Mouse (Mus musculus): Measurements from ENCODE around the gene Tlr2.
"Not testable (repeated sequence)": the region's sequence is repeated elsewhere in the genome, so short reads cannot be mapped to it uniquely, and the experiment has no call there.

Tlr2 gene

DNA sequence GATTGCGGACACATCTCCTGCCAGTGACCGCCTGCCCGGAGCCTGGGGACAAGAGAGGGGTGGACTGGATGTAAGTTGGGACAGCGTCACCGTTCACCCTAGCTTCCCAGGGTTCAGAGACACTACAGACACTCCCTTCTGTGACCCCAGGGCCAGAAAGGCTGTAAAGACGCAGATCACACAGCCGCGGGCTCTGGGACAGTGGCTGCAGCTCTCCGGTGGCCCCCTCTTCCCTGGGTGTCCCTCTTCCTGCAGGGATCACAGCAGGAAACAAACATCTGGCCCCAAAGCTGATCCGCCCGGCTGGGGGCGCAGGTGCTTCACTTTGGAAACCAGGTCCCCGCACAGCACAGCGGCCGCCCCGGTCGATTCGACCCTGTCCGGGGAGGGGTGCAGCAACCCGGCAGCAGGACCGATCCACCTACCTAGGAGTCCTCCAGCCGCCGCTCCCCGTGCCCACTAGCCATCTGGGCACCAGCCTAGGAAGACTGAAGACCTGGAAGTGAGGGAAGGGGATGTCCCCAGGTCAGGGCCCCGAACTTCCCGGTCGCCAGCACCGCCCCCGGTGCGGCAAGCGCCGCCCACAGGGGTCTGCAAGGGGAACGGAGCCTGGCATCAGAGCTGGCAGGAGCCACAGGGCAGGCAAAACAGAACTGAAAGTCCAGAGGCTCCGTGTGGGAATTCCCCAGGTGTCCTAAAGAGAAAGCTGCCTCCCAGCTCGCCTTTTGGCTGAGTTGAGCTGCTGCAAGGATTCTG, at the start of gene Tlr2:
Tlr2 (minus strand) TSS at position 673 of the 756 bp plus-strand sequence.
- peak; percentile 70 for DNase-seq (ENCODE audit: low spot score)

GRCm38 (mm10) chr3:83885163-83885562, 43.6 kb upstream of the Tlr2 start:
- DNase-seq (ENCODE audit: low spot score): no peak

- DNase-seq (ENCODE audit: low spot score): not testable (repeated sequence)
Observed at GRCm38 (mm10) chr3:83879261-83880050, 37.9 kb upstream of the Tlr2 start.

DNA sequence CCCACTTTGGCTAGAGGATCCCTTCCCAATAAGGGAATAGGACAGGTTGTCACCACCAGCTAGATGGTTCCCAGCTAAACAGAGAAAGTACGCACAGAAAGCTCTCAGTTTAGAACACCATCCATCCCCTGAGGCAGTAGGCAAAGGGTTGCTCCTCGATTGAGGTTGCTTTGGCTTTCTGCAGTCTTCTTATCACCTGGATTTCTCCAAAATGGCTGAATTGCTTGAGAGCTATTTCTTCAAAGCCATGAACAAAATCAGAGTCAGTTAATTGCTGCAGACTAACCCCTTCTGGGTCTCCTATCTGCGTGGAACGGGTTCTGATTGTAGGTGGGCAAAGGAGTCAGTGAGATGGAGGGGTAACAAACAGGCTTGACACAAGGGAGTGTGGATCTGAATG, 37.2 kb upstream of the Tlr2 start:
- no peak for DNase-seq (ENCODE audit: low spot score)

DNA sequence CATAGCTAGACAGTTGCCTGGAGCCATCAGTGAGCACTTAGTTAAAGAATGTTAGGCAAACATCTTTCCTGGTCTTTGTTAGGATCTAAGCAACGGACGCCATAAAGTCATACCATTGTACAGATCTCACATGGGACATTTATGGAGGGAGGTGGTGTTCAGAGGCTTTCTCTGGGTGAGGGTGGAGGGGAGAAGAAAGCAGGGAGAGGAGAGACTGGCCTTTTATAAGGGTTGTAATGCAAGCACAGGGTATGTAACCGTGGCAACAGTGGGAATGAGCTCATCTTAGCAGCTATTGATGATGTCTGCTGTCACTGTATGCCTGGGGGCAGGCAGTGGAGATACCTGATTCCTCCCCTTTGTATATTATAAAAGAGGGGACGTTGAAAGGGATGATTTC, 34.7 kb upstream of the Tlr2 start:
- DNase-seq (ENCODE audit: low spot score): no peak

DNA sequence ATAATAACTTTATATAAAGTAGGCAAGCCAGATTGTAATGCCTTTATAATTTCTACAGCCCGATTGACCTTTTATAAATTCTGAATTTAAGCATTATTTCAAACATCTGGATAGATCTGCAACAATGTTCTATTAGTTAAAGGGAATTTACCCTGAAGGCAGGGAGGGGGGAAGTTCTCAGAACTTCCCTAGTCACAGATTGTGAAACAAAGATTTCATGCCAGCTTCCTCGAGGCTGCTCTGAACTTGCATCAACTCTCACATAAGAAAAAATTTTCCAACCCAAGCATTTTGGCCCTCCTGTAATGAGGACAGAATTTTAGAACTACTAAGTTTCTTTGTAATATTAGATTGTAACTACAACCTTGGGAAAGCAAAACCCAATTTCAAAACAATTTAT, 33.5 kb upstream of the Tlr2 start:
- DNase-seq (ENCODE audit: low spot score): not testable (repeated sequence)

DNA sequence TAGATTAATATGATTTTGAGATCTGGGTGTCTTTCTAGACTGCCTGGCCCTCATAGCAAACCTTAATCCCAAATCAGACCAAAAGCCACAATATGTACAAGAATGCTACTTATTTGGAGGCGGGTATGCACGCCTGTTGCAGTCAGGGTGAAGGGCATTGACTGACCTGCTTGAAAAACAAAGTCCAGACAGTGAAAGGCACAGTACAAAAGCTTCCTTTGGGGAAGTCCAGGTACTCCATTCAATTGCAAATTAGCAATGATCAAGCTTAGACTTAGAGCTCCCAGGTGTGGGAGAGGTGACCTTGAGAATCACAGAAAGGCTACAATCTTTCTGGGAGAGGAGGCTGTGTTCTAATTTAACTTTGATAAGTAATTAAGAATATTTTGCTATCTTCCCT, 31.3 kb upstream of the Tlr2 start:
- DNase-seq (ENCODE audit: low spot score): not testable (repeated sequence)

GRCm38 (mm10) chr3:83871962-83872361, 30.4 kb upstream of the Tlr2 start:
- DNase-seq (ENCODE audit: low spot score): not testable (repeated sequence)

DNA sequence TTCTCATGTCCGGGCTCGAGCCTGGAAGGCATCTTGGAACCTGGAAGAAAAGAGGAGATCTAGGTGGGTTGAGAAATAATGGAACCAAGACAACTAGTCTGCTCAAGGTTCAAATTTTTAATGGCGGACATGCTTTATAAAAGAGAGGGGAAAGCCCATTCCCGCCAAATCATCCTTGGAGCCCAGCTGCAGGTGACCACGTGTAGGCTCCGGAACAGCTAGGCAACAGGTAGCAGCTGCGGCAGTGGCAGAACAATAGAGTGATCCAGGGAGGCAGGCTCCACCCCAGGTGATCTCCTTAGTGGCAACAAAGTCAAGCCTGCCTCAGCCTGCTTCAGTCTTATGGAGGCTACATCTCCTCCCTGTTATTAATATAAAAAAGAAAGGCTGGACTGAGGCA, 30.0 kb upstream of the Tlr2 start:
- DNase-seq (ENCODE audit: low spot score): not testable (repeated sequence)

DNA sequence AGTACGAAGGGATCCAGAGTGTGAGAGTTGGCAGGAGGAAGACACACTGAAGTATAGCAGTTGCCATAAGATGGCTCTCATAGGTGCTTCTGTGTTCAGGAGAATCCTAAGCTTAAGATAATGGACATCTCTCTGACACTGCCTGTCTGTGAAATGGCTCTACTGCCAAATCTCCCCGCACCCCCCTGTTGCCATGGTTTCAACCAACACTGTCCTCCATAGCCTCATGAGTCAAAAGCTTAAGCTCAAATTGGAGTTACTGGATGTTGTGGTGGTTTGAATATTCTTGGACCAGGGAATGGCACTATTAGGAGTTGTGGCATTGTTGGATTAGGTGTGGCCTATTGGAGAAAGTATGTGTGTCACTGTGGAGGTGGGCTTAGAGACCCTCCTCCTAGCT, 28.2 kb upstream of the Tlr2 start:
- no peak for DNase-seq (ENCODE audit: low spot score)

DNA sequence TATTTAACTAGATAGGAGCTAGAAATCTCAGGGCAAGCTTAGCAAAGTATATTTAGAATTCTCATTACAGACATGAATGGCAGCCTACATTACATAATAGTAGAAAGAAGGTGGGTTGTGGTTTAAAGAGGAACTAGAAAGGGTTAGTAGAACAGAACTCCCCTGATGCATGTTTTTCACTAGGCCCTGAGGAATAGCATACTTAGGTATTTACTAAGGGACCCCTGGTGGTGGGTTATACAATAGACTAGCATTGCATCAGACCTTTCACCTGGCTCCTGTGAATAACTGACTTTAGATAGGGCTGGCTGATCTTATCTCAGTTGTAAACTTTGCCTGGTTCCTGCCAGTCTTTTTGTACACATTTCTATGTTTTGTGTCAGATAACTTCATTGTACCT, 25.5 kb upstream of the Tlr2 start:
- peak; percentile 15 for DNase-seq (ENCODE audit: low spot score)

GRCm38 (mm10) chr3:83865216-83865615, 23.6 kb upstream of the Tlr2 start:
- DNase-seq (ENCODE audit: low spot score): peak; percentile 12

DNA sequence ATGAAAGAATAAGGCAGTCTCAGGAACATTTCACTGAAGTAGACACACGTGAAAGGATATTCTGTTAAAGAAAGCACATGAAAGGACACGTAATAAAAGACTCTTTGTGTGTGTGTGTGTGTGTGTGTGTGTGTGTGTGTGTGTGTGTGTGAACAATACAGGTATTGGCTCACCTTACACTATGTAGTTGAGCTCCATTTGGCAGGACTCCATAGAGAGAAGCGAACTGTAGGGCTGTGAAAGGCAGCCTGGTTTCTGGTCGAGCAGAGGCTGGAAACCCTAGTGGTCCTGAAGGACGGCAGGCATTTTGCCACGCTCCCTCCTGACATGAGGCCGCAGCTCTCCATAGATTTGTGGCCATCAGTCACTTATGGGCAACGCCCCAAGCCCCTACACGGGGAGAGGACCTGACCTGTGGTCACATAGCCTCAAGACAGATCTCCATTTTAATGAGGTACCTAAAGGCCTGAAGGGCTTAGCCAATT, 22.5 kb upstream of the Tlr2 start:
- no peak for DNase-seq (ENCODE audit: low spot score)

DNA sequence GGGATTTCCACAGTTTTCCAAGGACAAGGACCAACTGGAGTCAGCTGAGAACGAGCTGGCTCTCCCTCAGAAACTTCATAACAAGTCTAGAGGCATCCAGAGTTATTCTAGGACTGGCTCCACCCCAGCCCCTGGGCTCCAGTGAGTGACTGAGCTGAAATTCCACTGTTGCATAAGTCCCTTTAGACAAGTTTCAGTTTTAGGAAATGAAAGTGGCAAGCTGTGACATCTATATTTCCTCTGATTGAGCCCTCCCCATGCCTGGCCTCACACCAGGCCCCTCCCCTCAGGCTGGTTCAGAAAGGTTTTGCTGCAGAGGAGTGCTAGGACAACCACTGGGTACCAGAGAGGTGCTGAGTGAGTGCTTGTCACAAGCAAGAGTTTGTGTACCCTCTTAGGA, 21.4 kb upstream of the Tlr2 start:
- no peak for DNase-seq (ENCODE audit: low spot score)

- DNase-seq (ENCODE audit: low spot score): no peak
Observed at GRCm38 (mm10) chr3:83859595-83859994, 18.0 kb upstream of the Tlr2 start.

DNA sequence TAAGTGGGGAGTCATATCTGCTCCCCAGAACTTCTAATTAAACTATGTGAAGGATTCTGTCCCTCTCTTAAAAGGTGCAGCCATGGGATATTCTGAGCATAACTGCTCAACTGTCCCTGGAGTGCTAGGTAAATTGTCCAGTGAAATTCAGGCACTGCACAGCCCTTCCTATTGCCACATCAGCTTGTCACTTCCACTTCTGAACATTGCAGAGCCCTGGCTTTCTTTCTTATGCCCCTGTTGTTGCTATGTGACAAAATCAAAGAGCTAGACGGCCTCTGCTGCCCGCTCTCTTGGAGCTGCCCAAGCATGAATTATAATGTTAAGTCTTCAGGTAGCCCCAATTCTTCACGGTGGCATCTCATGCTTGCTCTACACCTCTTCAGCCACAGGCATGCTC, 17.5 kb upstream of the Tlr2 start:
- no peak for DNase-seq (ENCODE audit: low spot score)

DNA sequence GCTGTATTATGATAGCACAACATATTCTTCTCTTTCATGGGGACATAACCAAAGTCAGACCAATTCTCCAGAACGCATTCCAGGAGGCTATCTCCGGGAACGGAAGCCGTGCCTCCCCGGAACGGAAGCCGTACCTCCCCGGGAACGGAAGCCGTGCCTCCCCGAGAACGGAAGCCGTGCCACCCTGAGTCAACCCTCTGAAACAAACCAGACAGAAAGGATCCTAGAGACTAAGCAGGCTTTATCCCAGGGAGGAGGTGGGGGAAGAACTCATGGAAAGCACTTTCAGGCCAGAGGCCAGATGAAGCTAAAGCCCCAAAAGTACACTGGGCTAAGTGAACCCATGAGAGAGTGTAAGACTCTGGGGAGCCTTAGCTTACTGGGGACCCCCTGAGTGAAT, 16.1 kb upstream of the Tlr2 start:
- DNase-seq (ENCODE audit: low spot score): no peak

- no peak for DNase-seq (ENCODE audit: low spot score)
Observed at GRCm38 (mm10) chr3:83855643-83856042, 14.1 kb upstream of the Tlr2 start.

DNA sequence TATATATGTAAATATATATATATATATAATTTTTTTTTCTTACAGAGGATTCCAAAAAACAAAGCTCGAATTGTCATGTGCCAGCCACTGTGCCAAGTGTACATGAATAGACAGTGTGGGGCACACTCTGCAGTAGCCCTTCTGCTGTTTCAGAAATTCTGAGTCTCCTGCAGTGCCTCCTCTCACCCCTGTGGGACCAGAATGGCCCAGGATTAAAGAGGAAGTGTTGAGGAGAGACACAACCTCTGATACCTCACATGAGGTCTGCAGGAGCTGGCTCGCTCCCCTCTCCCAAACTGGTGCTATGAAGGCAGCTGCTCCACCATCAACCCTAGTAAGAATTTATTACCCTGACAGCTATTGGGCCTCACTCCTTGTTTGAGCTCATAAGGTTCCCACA, 7.8 kb upstream of the Tlr2 start:
- no peak for DNase-seq (ENCODE audit: low spot score)

DNA sequence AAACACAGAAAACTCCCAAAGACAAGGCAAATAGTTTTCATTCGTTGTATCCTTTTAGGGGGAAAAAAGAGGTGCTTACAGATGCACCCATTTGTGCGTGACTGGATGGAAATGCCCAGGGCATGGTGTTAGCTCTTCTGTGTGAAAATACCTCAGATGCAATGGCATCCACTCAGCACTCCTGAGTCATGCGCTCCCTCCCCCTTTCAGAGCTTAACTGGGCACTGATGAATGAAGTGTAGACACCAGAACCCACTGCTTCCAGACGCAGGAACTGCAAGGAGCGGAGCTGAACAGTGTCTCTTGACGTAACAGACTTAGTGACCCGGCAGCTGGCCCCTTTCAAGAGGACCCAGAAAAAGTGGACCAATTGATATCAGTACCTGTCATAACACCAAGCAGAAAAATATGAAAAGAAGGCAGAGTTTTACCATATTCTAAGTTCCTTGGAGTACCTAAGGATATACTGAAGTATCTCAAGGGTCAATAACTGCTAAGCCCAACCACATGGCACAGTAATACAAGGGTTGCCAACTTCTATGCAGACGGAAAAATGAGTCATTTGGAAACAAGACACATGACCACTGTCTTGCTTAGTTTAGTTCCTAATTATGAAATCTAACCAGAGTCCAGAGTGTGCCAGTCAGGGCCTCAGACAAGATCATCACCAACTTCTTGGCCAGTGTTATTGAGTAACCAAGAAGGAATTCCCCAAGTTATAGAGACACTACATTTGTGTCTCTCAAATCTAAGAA, 3.4 kb upstream of the Tlr2 start:
- no peak for DNase-seq (ENCODE audit: low spot score)

DNA sequence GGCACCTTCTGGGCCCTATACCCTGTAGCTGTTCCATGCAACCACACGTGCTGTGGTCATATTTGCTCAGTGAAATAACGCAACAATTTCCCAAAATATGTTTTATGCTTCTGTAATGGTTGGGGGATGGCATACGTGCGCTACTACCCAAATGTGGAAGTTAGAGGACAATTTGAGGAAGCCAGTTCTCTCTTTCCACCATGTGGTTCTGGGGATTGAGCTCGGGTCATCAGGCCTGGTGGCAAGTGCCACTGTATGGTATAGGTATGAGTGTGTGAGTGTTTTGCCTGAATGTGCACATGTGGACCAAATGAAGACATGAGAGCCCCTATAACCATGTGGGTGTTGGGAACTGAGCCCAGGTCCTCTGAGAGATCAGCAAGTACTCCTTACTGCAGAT, 2.1 kb downstream of the Tlr2 start:
- no peak for DNase-seq (ENCODE audit: low spot score)

- no peak for DNase-seq (ENCODE audit: low spot score)
Observed at GRCm38 (mm10) chr3:83836685-83837084, 4.9 kb downstream of the Tlr2 start.
